Mouse (Mus musculus): ENCODE measurements around the gene Dsn1.

Gene Dsn1

GRCm38 (mm10) chr2:156973316-156974100 lies 33.4 kb downstream of the Dsn1 start:
- DNase-seq (ENCODE audit: low spot score in 2 of 2), result no peak

- DNase-seq (ENCODE audit: low spot score in 2 of 2), result no peak
Measured at GRCm38 (mm10) chr2:156970253-156970652, 36.7 kb downstream of the Dsn1 start.

- no peak for DNase-seq (ENCODE audit: low spot score in 2 of 2)
Measured at GRCm38 (mm10) chr2:156968501-156968900, 38.5 kb downstream of the Dsn1 start.

- no peak for DNase-seq (ENCODE audit: low spot score in 2 of 2)
Measured at GRCm38 (mm10) chr2:156967388-156967787, 39.6 kb downstream of the Dsn1 start.

- no peak for DNase-seq (ENCODE audit: low spot score in 2 of 2)
Measured at GRCm38 (mm10) chr2:156963891-156964290, 43.1 kb downstream of the Dsn1 start.

- no peak for DNase-seq (ENCODE audit: low spot score in 2 of 2)
Measured at GRCm38 (mm10) chr2:156958496-156959252, 48.3 kb downstream of the Dsn1 start.

- DNase-seq (ENCODE audit: low spot score in 2 of 2), result no peak
Measured at GRCm38 (mm10) chr2:156957035-156957434, 49.9 kb downstream of the Dsn1 start.

- no peak for DNase-seq (ENCODE audit: low spot score in 2 of 2)
Measured at GRCm38 (mm10) chr2:156956306-156956705, 50.6 kb downstream of the Dsn1 start.

- DNase-seq (ENCODE audit: low spot score in 2 of 2), result no peak
Measured at GRCm38 (mm10) chr2:156954463-156954862, 52.5 kb downstream of the Dsn1 start.

- DNase-seq (ENCODE audit: low spot score in 2 of 2), result no peak
Measured at GRCm38 (mm10) chr2:156951301-156952094, 55.5 kb downstream of the Dsn1 start.

- DNase-seq (ENCODE audit: low spot score in 2 of 2), result no peak
Measured at GRCm38 (mm10) chr2:156950816-156951215, 56.1 kb downstream of the Dsn1 start.
